Mouse (Mus musculus): ENCODE results near the gene Tmem206. TPM values are rescaled to one million over a fixed set of nuclear protein-coding genes. Genes with fewer than 3 reads are reported as not detected.

Gene Tmem206
- polyA plus RNA-seq, 1 experiment from 2014 or later: 6.7 TPM

GRCm38 (mm10) chr1:191396897-191397849, 71.5 kb downstream of the Tmem206 start:
- ATAC-seq (ENCODE audit: low FRiP score, low TSS enrichment): peak; percentile 98
- WGBS: under 1% methylated on average over 71 of the region's 82 CpGs
- TF ChIP-seq EP300 (optimal IDR thresholded peaks at IDR 0.05): no peak
- H3K4me3 ChIP-seq (ENCODE audit: low read depth, low read length): peak overlapping the region; percentile 82
- peak overlapping the region; percentile 91 for H3K9ac ChIP-seq (ENCODE audit: low read length)
- H3K4me2 ChIP-seq (replicated peaks; ENCODE audit: low read depth): peak overlapping the region; percentile 75
- H3K27me3 ChIP-seq (ENCODE audit: control insufficient read depth, insufficient read depth, low read length): no peaks in the 10 kb centered on the region
- peak overlapping the region; percentile 98 for H3K27ac ChIP-seq (replicated peaks)
- no peaks in the 10 kb centered on the region for H3K36me3 ChIP-seq (ENCODE audit: control insufficient read depth, insufficient read depth, low read length)
- no peaks in the 10 kb centered on the region for H3K9me3 ChIP-seq (ENCODE audit: control insufficient read depth, low read length)
- H3K4me1 ChIP-seq (replicated peaks; ENCODE audit: control insufficient read depth, insufficient read depth): peaks cover 4% of the 10 kb centered on the region
- peak; percentile 100 for DNase-seq (ENCODE audit: low spot score)

Other genes with a start within 250 kb of the Tmem206 start
- gene Batf3, start 228.1 kb upstream of the Tmem206 start, polyA plus RNA-seq (2015; fragmentation: Nextera tagmentation; extraction: Ambion mirVana): 5.0 and 5.7 TPM in 2 replicates
- gene Fam71a, start 161.1 kb upstream of the Tmem206 start, polyA plus RNA-seq (2015; fragmentation: Nextera tagmentation; extraction: Ambion mirVana): 0.04 TPM in 1 of 2 replicates, not detected in the other
- 6.5 and 11.1 TPM in 2 replicates for gene Atf3, start 107.9 kb upstream of the Tmem206 start, polyA plus RNA-seq (2015; fragmentation: Nextera tagmentation; extraction: Ambion mirVana)
- gene Nenf, start 7.7 kb upstream of the Tmem206 start, polyA plus RNA-seq (2015; fragmentation: Nextera tagmentation; extraction: Ambion mirVana): 117 and 120 TPM in 2 replicates
- gene Ppp2r5a, start 77.4 kb downstream of the Tmem206 start, polyA plus RNA-seq (2015; fragmentation: Nextera tagmentation; extraction: Ambion mirVana): 28.4 and 32.9 TPM in 2 replicates
- 7.5 and 8.6 TPM in 2 replicates for gene Dtl, start 249.6 kb downstream of the Tmem206 start, polyA plus RNA-seq (2015; fragmentation: Nextera tagmentation; extraction: Ambion mirVana)
- gene Ints7, start 249.7 kb downstream of the Tmem206 start, polyA plus RNA-seq (2015; fragmentation: Nextera tagmentation; extraction: Ambion mirVana): 15.1 and 15.8 TPM in 2 replicates

Data from stomach, postnatal 0 days (tissue).